Mouse (Mus musculus) urinary bladder, postnatal 25 days (tissue): ENCODE data around the gene Bet1.

Source experiments
- DNase-seq: peaks from one replicate; pipeline ENCODE4 v3.0.0; 2022; ENCODE audit warnings: low spot score

The Bet1 gene

GRCm38 (mm10) chr6:4086663-4087454, at the start of gene Bet1:
Bet1 (minus strand) TSS chr6:4086972.
- DNase-seq = peak; percentile 81

- no peak for DNase-seq
Measured at GRCm38 (mm10) chr6:4132239-4132638, 45.5 kb upstream of the Bet1 start.

- DNase-seq = no peak
Measured at GRCm38 (mm10) chr6:4131149-4131548, 44.4 kb upstream of the Bet1 start.

- no peak for DNase-seq
Measured at GRCm38 (mm10) chr6:4118611-4119010, 31.8 kb upstream of the Bet1 start.

- no peak for DNase-seq
Measured at GRCm38 (mm10) chr6:4090423-4090822, 3.7 kb upstream of the Bet1 start.

GRCm38 (mm10) chr6:4072281-4072680, 14.5 kb downstream of the Bet1 start:
- no peak for DNase-seq

- DNase-seq = no peak
Measured at GRCm38 (mm10) chr6:4069714-4070113, 17.1 kb downstream of the Bet1 start.

GRCm38 (mm10) chr6:4054387-4054786, 32.4 kb downstream of the Bet1 start:
- DNase-seq = no peak

GRCm38 (mm10) chr6:4052843-4053242, 33.9 kb downstream of the Bet1 start:
- DNase-seq = no peak

- DNase-seq = no peak
Measured at GRCm38 (mm10) chr6:4047200-4047599, 39.6 kb downstream of the Bet1 start.

- DNase-seq = no peak
Measured at GRCm38 (mm10) chr6:4041821-4042220, 45.0 kb downstream of the Bet1 start.

- no peak for DNase-seq
Measured at GRCm38 (mm10) chr6:4030956-4031355, 55.8 kb downstream of the Bet1 start.
